Mouse (Mus musculus): Measurements from ENCODE around the gene Obp2b.

- TF ChIP-seq CTCF (conservative IDR thresholded peaks at IDR 0.05; ENCODE audit: insufficient read depth, insufficient read length, low read depth, low read length) = no peak
- no peak for TF ChIP-seq POLR2A (IDR thresholded peaks at IDR 0.05; ENCODE audit: low read depth, low read length)
These were observed 45.1 kb downstream of the Obp2b start, which contains the start of gene Gm13539 for GRCm38 (mm10) chr2:25781957-25782356.

All from kidney, adult 2 months (tissue).